Mouse (Mus musculus): Measurements from ENCODE around the gene Srsf1. TPM values are rescaled to one million over a fixed set of nuclear protein-coding genes. Genes with fewer than 3 reads are reported as not detected.
A peak's percentile ranks its signal among the peaks of the same experiment; 100 is the strongest.
"Not testable (repeated sequence)": the region's sequence is repeated elsewhere in the genome, so short reads cannot be mapped to it uniquely, and the experiment has no call there.

Gene Srsf1
- polyA plus RNA-seq, 1 experiment from 2014 or later, result 337 TPM

DNA sequence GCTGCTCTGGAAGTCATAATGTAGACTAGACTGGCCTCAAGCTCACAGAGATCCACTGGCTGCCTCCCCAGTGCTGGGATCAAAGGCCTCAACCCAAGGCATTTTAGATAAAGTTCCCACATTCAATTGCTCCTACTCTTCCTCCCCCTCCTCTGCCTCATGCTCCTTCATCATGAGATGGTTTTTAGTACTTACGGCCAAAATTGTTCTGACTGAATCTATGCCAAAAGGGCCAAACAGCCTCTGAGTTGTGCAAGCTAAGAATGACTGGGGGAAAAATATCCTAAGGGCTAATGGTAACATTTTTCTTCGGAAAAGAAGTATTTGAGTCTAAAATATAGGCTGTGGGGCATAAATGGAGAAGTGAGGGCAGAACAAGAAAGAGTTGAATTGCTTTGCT, 23.2 kb upstream of the Srsf1 start:
- no peaks in the 10 kb centered on the region for H3K9me3 ChIP-seq
- H3K27ac ChIP-seq, result no peak overlapping the region
- DNase-seq (ENCODE audit: low spot score), result no peak
- no peaks in the 10 kb centered on the region for H3K36me3 ChIP-seq
- 90% methylated on average over 2 of the region's 2 CpGs for WGBS
- H3K27me3 ChIP-seq (ENCODE audit: insufficient read depth, poor library complexity, severe bottlenecking), result no peaks in the 10 kb centered on the region
- peaks cover 27% of the 10 kb centered on the region for H3K4me1 ChIP-seq (replicated peaks)
- no peak overlapping the region for H3K4me3 ChIP-seq

DNA sequence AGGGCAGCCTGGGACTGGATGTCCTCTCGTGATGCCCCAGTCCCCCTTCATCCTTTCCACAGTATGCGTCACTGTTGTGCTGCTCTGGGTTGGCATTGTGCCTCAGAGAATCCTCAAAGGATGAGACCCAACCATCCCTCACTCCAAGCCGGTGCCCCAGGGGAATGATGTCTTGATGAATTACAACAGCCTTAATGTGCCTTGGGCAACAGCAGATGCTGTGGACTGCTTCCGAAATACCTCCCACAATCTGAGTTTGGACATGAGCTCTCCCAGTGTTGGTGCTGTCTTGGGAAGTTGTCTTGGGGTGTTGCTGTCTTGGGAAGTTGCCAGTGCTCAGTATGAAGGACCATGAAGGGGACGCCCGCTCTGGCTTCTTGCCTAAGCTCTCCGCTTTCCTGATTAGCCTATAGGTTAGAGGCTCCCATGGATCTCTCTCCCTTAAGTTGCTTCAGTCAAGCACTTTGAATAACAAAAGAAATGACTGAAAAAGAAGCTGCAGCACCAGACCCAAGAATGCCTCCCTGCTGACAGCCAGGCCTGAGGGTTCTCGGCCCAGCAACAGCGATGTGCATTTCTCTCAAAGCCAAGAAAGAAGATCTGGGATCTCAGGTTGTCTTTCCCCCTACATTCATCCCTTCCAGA, 19.7 kb upstream of the Srsf1 start:
- H3K4me3 ChIP-seq, result no peak overlapping the region
- WGBS, result 55% methylated on average over 9 of the region's 9 CpGs
- H3K9me3 ChIP-seq, result no peaks in the 10 kb centered on the region
- peak overlapping the region; percentile 68 for H3K27ac ChIP-seq
- no peaks in the 10 kb centered on the region for H3K36me3 ChIP-seq
- no peaks in the 10 kb centered on the region for H3K27me3 ChIP-seq (ENCODE audit: insufficient read depth, poor library complexity, severe bottlenecking)
- peaks cover 27% of the 10 kb centered on the region for H3K4me1 ChIP-seq (replicated peaks)
- DNase-seq (ENCODE audit: low spot score), result no peak

DNA sequence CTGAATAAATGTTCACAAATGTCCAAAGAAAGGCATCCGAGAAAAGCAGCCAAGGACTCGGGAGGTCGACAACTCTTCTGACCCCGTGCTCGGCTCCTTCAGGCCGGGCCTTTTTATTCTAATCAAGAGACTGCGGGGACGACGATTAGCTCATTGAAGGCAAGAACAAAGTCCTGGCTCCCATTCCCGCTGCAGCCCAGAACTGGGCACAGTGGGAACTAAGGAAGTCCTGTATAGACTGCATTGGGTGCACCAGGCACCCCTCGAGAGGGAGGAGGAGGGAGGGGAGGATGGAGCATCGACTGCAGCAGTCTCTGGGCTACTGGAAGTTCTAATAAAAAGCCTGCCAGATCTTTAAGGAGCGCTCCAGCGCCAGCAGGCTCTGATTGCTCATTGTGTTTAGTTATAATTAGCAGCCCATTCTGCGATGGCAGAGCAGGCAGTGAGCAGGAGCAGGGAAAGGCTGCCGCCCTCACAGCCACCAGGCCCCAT, 18.9 kb upstream of the Srsf1 start:
- Histone ChIP-seq H3K4me1 (replicated peaks) (peaks cover 27% of the 10 kb centered on the region), H3K9me3 (no peaks in the 10 kb centered on the region), H3K36me3 (no peaks in the 10 kb centered on the region), H3K27ac (peak overlapping the region; percentile 68), H3K27me3 (ENCODE audit: insufficient read depth, poor library complexity, severe bottlenecking) (no peaks in the 10 kb centered on the region), H3K4me3 (no peak overlapping the region)
- peak; percentile 34 for DNase-seq (ENCODE audit: low spot score)
- 9% methylated on average over 16 of the region's 16 CpGs for WGBS

DNA sequence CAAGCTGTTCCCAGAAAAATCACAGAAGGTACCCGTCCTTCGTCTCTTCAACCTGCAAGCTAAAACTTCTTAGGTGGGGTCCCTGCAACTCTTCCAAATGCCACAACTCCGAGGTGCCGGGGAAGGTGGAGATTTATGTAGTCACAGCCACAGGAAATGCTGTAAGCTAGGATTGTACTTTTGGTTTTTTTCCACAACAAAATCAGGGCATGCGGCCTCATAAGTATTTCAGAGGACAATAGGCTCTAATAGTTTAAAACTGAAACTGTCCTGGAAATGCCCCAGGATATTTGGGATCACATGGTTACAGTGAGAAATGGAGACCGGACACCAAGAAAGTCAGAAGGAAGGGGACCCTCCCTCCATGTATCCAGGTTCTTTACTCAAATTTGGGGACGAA, 17.0 kb upstream of the Srsf1 start:
- DNase-seq (ENCODE audit: low spot score), result no peak
- Histone ChIP-seq H3K9me3 (no peaks in the 10 kb centered on the region), H3K27me3 (ENCODE audit: insufficient read depth, poor library complexity, severe bottlenecking) (no peaks in the 10 kb centered on the region), H3K27ac (no peak overlapping the region), H3K36me3 (peaks cover 13% of the 10 kb centered on the region), H3K4me3 (no peak overlapping the region), H3K4me1 (replicated peaks) (peaks cover 27% of the 10 kb centered on the region)
- 88% methylated on average over 7 of the region's 7 CpGs for WGBS

DNA sequence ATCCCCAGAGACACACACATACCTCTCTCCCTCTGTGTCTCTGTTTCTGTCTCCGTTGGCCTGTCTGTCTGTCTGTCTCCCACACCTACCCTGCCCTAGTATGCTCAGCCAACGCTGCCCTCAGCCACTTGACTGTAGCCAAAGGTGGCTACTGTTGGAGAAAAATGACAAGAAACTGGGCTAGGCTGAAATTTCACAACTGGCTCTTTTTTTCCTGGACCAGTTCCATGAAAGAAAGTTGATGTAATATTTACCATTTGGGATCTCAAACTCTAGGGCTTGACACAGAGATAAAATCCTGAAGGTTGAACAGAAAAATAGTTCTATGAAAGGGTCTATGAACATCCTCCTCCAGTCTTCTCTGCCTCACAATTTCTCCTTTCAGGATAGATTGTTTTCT, 16.3 kb upstream of the Srsf1 start:
- H3K9me3 ChIP-seq, result no peaks in the 10 kb centered on the region
- peaks cover 15% of the 10 kb centered on the region for H3K36me3 ChIP-seq
- H3K27ac ChIP-seq, result no peak overlapping the region
- H3K27me3 ChIP-seq (ENCODE audit: insufficient read depth, poor library complexity, severe bottlenecking), result no peaks in the 10 kb centered on the region
- peaks cover 23% of the 10 kb centered on the region for H3K4me1 ChIP-seq (replicated peaks)
- no peak for DNase-seq (ENCODE audit: low spot score)
- no peak overlapping the region for H3K4me3 ChIP-seq
- WGBS, result 88% methylated on average over 2 of the region's 2 CpGs

DNA sequence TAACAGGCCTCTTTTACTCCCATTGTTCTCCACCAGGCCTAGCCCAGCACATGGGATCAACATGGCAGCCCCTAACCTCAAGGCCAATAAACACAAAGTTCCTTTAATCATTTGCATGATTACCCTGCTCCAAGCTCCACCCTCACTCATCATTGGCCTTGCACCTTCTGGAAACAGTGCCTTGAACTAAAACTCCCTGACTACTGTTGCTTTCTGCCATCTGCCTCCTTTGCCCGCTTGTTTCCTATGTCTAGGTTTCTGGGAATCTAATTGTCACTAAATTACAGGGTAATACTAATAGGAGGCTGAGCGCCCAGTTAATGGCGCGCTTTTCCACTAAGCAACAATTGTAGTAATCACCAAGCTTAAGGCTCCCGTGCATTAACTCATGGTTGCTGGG, 15.4 kb upstream of the Srsf1 start:
- WGBS, result 93% methylated on average over 5 of the region's 5 CpGs
- Histone ChIP-seq H3K4me3 (no peak overlapping the region), H3K9me3 (no peaks in the 10 kb centered on the region), H3K36me3 (peaks cover 18% of the 10 kb centered on the region), H3K27ac (no peak overlapping the region), H3K27me3 (ENCODE audit: insufficient read depth, poor library complexity, severe bottlenecking) (no peaks in the 10 kb centered on the region), H3K4me1 (replicated peaks) (peaks cover 21% of the 10 kb centered on the region)
- DNase-seq (ENCODE audit: low spot score), result no peak

DNA sequence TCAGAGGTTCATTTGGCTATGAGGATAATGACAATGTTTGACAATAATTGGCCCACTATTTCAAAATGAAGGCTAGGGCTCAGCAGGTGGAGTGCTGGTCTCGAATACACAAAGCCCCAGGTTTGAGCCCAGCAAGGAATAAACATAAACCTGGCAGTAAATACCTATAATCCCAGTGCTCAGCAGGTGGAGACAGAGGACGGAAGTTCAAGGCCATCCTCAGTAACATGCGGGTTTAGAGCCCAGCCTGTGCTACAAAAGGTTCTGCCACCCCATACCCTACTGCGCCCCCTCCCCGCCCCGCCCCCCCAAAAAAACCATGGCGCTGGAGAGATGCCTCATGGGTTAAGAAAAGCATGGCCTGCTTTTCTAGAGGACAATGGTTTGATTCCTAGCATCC, 11.2 kb upstream of the Srsf1 start:
- DNase-seq (ENCODE audit: low spot score), result no peak
- H3K4me1 ChIP-seq (replicated peaks), result no peaks in the 10 kb centered on the region
- WGBS, result 70% methylated on average over 7 of the region's 7 CpGs
- H3K27ac ChIP-seq, result no peak overlapping the region
- peaks cover 39% of the 10 kb centered on the region for H3K36me3 ChIP-seq
- no peak overlapping the region for H3K4me3 ChIP-seq
- no peaks in the 10 kb centered on the region for H3K27me3 ChIP-seq (ENCODE audit: insufficient read depth, poor library complexity, severe bottlenecking)
- no peaks in the 10 kb centered on the region for H3K9me3 ChIP-seq

DNA sequence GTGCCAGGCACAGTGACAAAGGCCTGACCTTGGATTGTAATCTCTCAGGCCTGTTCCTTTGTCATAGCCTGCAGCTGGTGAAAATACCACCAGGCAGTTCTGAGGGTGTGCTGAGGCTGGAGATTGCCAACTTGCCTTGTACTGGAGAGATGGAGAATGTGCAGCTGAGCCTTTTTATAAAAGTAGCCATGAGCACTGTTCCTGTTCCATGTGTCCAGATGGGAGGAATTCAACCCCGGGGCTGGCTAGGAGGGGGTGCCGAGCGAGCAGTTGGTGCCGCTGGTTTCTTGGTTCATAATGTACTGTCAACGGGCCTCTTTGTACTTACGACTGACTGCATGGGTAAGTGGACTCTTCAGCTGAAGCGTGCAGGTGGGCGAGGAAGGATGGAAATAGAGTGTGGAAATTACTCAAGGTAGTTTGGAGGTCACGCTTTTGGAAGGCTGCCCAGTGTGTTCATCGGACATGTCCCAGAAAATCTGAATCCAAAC, 10.4 kb upstream of the Srsf1 start:
- Histone ChIP-seq H3K9me3 (no peaks in the 10 kb centered on the region), H3K4me3 (no peak overlapping the region), H3K4me1 (replicated peaks) (no peaks in the 10 kb centered on the region), H3K27me3 (ENCODE audit: insufficient read depth, poor library complexity, severe bottlenecking) (no peaks in the 10 kb centered on the region), H3K36me3 (peaks cover 46% of the 10 kb centered on the region), H3K27ac (no peak overlapping the region)
- no peak for DNase-seq (ENCODE audit: low spot score)
- WGBS, result 90% methylated on average over 10 of the region's 10 CpGs

DNA sequence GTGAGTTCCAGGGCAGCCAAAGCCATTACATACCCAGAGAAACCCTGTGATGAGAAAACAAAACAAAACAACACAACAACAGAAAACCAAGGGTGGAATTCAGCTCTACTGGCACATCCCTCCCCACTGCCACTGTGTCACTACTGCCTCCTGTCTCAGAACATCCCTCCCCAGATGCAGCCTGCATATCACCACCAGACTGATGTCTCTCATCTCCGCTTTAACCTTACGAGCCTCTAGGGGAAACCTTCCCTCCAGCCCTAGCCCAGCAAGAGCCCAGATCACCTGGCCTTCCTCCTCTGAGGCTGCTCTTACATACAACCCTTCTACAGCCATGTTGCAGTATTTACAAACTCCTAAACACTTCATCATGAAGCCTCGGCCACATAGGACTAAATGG, 9.8 kb upstream of the Srsf1 start:
- 78% methylated on average over 3 of the region's 3 CpGs for WGBS
- Histone ChIP-seq H3K27me3 (ENCODE audit: insufficient read depth, poor library complexity, severe bottlenecking) (no peaks in the 10 kb centered on the region), H3K9me3 (no peaks in the 10 kb centered on the region), H3K4me1 (replicated peaks) (no peaks in the 10 kb centered on the region), H3K4me3 (no peak overlapping the region), H3K27ac (no peak overlapping the region), H3K36me3 (peaks cover 52% of the 10 kb centered on the region)
- no peak for DNase-seq (ENCODE audit: low spot score)

DNA sequence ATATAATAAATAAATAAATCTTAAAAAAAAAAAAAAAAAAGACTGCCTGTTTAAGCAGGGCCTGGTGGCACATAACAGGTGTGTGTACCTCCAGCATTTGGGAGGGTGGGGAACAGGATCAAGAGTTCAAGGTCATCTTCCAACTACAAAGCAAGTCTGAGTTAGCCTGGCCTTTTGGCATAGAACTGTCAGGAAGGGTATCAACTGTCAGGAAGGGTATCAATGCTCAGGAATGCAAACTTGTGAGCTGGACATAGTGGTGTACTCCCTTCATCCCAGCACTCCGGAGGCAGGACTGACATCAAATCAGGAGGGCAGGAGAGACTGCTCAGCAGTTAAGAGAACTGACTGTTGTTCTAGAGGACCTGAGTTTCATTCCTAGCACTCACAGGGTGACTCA, 8.1 kb upstream of the Srsf1 start:
- Histone ChIP-seq H3K27me3 (ENCODE audit: insufficient read depth, poor library complexity, severe bottlenecking) (no peaks in the 10 kb centered on the region), H3K27ac (no peak overlapping the region), H3K4me3 (no peak overlapping the region), H3K36me3 (peaks cover 61% of the 10 kb centered on the region), H3K9me3 (no peaks in the 10 kb centered on the region), H3K4me1 (replicated peaks) (no peaks in the 10 kb centered on the region)
- WGBS, result 94% methylated on average over 1 of the region's 1 CpGs
- DNase-seq (ENCODE audit: low spot score), result no peak

DNA sequence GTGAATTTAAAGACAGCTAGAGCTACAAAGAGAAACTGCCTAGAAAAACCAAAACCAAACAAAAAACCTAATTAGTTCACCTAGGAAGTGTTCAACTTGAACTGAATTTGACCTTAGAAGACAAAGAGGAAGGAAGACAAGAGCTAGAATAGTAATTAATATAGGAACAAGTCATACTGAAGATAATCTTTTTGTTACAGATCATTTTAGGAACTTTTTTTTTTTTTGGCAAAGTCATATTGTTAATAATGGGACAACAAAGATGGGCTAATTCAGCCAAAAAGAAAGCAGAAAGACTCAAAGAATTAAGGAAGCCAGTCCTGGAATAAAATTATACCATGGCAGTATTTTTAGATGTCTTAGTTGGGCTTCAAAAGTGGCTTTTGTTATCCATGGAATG, 2.9 kb upstream of the Srsf1 start:
- H3K9me3 ChIP-seq, result no peaks in the 10 kb centered on the region
- H3K4me1 ChIP-seq (replicated peaks), result peaks cover 15% of the 10 kb centered on the region
- H3K4me3 ChIP-seq, result no peak overlapping the region
- no peak overlapping the region for H3K27ac ChIP-seq
- no peaks in the 10 kb centered on the region for H3K27me3 ChIP-seq (ENCODE audit: insufficient read depth, poor library complexity, severe bottlenecking)
- peaks cover 52% of the 10 kb centered on the region for H3K36me3 ChIP-seq
- DNase-seq (ENCODE audit: low spot score), result no peak

DNA sequence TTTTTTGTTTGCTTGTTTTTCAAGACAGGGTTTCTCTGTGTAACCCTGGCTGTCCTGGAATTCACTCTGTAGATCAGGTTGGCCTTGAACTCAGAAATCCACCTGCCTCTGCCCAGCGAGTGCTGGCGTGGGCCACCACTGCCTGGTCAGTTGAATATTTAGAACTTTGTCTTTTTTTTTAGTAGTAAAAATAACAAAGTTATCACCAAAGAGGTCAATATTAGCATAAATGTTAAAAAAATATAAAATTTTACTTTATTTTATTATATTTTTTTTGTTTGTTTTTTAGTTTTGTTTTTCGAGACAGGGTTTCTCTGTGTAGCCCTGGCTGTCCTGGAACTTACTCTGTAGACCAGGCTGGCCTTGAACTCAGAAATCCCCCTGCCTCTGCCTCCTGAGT, 2.0 kb upstream of the Srsf1 start:
- Histone ChIP-seq H3K4me1 (replicated peaks) (peaks cover 23% of the 10 kb centered on the region), H3K36me3 (peaks cover 52% of the 10 kb centered on the region)
- not testable (repeated sequence) for H3K4me3 ChIP-seq; H3K27ac ChIP-seq; H3K9me3 ChIP-seq; DNase-seq (ENCODE audit: low spot score); H3K27me3 ChIP-seq (ENCODE audit: insufficient read depth, poor library complexity, severe bottlenecking)
- WGBS, result 95% methylated on average over 3 of the region's 3 CpGs

DNA sequence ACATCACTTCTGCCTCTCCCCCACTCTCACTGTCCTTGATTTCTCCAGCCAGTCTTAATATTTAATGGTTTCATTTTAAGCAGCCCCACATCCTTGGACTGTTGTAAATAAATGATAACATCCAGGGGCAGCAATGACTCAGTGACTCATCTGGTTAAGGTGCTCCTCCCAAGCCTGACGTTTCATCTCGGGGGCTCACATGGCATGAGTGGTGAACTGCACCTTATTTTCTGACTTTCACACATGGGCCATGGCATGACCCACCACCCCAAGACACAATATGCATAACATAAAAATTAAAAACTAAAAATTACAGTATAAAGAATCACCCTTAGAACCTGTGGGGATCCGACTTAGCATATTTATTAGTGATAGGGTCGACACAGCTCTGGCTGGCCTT, 1.3 kb upstream of the Srsf1 start:
- H3K36me3 ChIP-seq, result peaks cover 53% of the 10 kb centered on the region
- H3K9me3 ChIP-seq, result no peaks in the 10 kb centered on the region
- 92% methylated on average over 4 of the region's 4 CpGs for WGBS
- DNase-seq (ENCODE audit: low spot score), result no peak
- H3K4me3 ChIP-seq, result peak overlapping the region; percentile 99
- H3K27ac ChIP-seq, result no peak overlapping the region
- H3K27me3 ChIP-seq (ENCODE audit: insufficient read depth, poor library complexity, severe bottlenecking), result no peaks in the 10 kb centered on the region
- H3K4me1 ChIP-seq (replicated peaks), result peaks cover 31% of the 10 kb centered on the region

Measured in hindbrain, embryonic 10.5 days (tissue).